Comparison of ENCODE assay signal across 26 mouse cellular contexts in the genomic region with DNA sequence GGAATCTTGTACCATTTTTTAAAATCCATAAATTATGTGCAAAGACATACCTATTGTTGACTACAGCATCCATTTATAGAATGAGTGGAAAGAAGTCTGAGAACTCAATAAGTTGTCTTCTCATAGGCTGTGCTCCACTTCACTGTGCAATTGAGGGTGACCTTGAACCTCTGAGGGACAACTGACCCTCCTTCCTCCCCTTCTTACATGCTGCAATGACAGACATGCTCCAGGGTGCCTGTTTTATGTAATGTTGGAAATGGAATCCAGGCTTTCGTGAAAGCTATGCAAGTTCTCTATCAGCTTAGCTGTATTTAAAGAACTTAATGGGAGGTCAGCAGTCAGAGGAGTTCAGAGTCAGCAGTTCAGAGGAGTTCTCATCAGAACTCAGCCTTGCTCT.
DNase-seq lines count a peak whose midpoint lies in the region; ATAC-seq and TF ChIP-seq lines count a peak whose summit lies in the region.
"Had no signal": no experiment of that assay in that cellular context is flagged by ENCODE, and none has a peak within 500 bp of the region (broad histone marks: within the 10 kb centered on the region; RNA-seq: fewer than 3 reads in every experiment).

No protein-coding gene starts in this region.

- no peak for TF ChIP-seq POLR2A in heart, adult 2 months (IDR thresholded peaks at IDR 0.05; ENCODE audit: insufficient read depth, low read depth, low read length)

- no peaks in the 10 kb centered on the region for H3K27me3 ChIP-seq in heart, embryonic 11.5 days (ENCODE audit: control insufficient read depth, insufficient read depth, low read length)
- no peaks in the 10 kb centered on the region for H3K27me3 ChIP-seq in heart, embryonic 14.5 days (ENCODE audit: control insufficient read depth, insufficient read depth, low read length)
- H3K27me3 ChIP-seq in heart, adult 2 months (ENCODE audit: control insufficient read depth, insufficient read depth, low read length), result no peaks in the 10 kb centered on the region
- H3K27me3 ChIP-seq in heart, postnatal 0 days (ENCODE audit: control insufficient read depth, insufficient read depth, low read length), result no peaks in the 10 kb centered on the region
- H3K27me3 ChIP-seq: CH12.LX; forebrain, embryonic 13.5 days; hindbrain, embryonic 12.5 days; intestine, embryonic 15.5 days; kidney, embryonic 15.5 days; Patski had no signal

- no peak for TF ChIP-seq CTCF in heart, adult 2 months (IDR thresholded peaks at IDR 0.05)
- no peak for TF ChIP-seq CTCF in heart, postnatal 0 days (IDR thresholded peaks at IDR 0.05; ENCODE audit: low read depth)

- no peak overlapping the region for H3K4me3 ChIP-seq in heart, embryonic 11.5 days (ENCODE audit: low read depth, low read length)
- no peak overlapping the region for H3K4me3 ChIP-seq in heart, embryonic 14.5 days (ENCODE audit: control insufficient read depth in 1 of 2, insufficient read depth in 1 of 2, low read depth in 1 of 2, low read length in 2 of 2)
- H3K4me3 ChIP-seq in heart, adult 2 months, result no peak overlapping the region
- H3K4me3 ChIP-seq in heart, postnatal 0 days (ENCODE audit: low read depth, low read length), result no peak overlapping the region
- H3K4me3 ChIP-seq: forebrain, embryonic 10.5 days; forebrain, embryonic 13.5 days; hindbrain, embryonic 12.5 days; intestine, embryonic 15.5 days; kidney, embryonic 15.5 days had no signal

- no peak overlapping the region for H3K9ac ChIP-seq in heart, embryonic 11.5 days (ENCODE audit: low read depth, low read length)
- no peak overlapping the region for H3K9ac ChIP-seq in heart, embryonic 14.5 days (ENCODE audit: low read length)
- H3K9ac ChIP-seq in heart, adult 2 months (ENCODE audit: low read depth, low read length), result no peak overlapping the region
- H3K9ac ChIP-seq in heart, postnatal 0 days (replicated peaks; ENCODE audit: low read depth, low read length), result no peak overlapping the region
- H3K9ac ChIP-seq: forebrain, embryonic 13.5 days; hindbrain, embryonic 12.5 days; intestine, embryonic 15.5 days; kidney, embryonic 15.5 days had no signal

- no peaks in the 10 kb centered on the region for H3K9me3 ChIP-seq in heart, embryonic 11.5 days (replicated peaks; ENCODE audit: control insufficient read depth, low read length)
- no peaks in the 10 kb centered on the region for H3K9me3 ChIP-seq in heart, embryonic 14.5 days (ENCODE audit: control insufficient read depth, low read length)
- no peaks in the 10 kb centered on the region for H3K9me3 ChIP-seq in heart, postnatal 0 days (replicated peaks; ENCODE audit: control insufficient read depth, low read length)
- H3K9me3 ChIP-seq: forebrain, embryonic 10.5 days; forebrain, embryonic 13.5 days; G1E; hindbrain, embryonic 12.5 days; intestine, embryonic 15.5 days; kidney, embryonic 15.5 days had no signal

- no peaks in the 10 kb centered on the region for H3K79me2 ChIP-seq in heart, adult 2 months (replicated peaks; ENCODE audit: control insufficient read depth, insufficient read depth, low read length)

- WGBS in heart, embryonic 11.5 days (ENCODE audit: insufficient replicate concordance), result 14% methylated on average over 1 of the region's 1 CpGs
- 11% methylated on average over 1 of the region's 1 CpGs for WGBS in heart, embryonic 14.5 days
- WGBS in heart, adult 2 months, result 31% methylated on average over 1 of the region's 1 CpGs
- WGBS in heart, postnatal 0 days, result 23% methylated on average over 1 of the region's 1 CpGs

- no peak for TF ChIP-seq EP300 in heart, adult 2 months (IDR thresholded peaks at IDR 0.05; ENCODE audit: insufficient read depth, low read depth, low read length)
- no peak for TF ChIP-seq EP300 in heart, postnatal 0 days (IDR thresholded peaks at IDR 0.05; ENCODE audit: low read depth)

- no peaks in the 10 kb centered on the region for H3K4me1 ChIP-seq in heart, embryonic 11.5 days (ENCODE audit: control insufficient read depth, insufficient read depth, low read length)
- peaks cover 2 to 5% of the 10 kb centered on the region in 2 experiments; a peak in 3 of 4 replicates for H3K4me1 ChIP-seq in heart, embryonic 14.5 days (ENCODE audit: control insufficient read depth in 2 of 2, insufficient read depth in 2 of 2, low read length in 2 of 2)
- H3K4me1 ChIP-seq in heart, adult 2 months (ENCODE audit: control insufficient read depth, insufficient read depth, low read length), result no peaks in the 10 kb centered on the region
- H3K4me1 ChIP-seq in heart, postnatal 0 days (ENCODE audit: control insufficient read depth, insufficient read depth), result no peaks in the 10 kb centered on the region
- H3K4me1 ChIP-seq: forebrain, embryonic 13.5 days; hindbrain, embryonic 12.5 days; intestine, embryonic 15.5 days; kidney, embryonic 15.5 days had no signal

- H3K4me2 ChIP-seq in heart, embryonic 11.5 days, result no peak overlapping the region
- H3K4me2 ChIP-seq in heart, embryonic 14.5 days (ENCODE audit: low read length), result no peak overlapping the region
- H3K4me2 ChIP-seq in heart, postnatal 0 days (ENCODE audit: low read depth, low read length), result no peak overlapping the region
- H3K4me2 ChIP-seq: forebrain, embryonic 13.5 days; hindbrain, embryonic 12.5 days; intestine, embryonic 15.5 days; kidney, embryonic 15.5 days had no signal

- peak; percentile 55; the same call in 1 of the 2 replicates for ATAC-seq in heart, embryonic 11.5 days (replicated peaks; ENCODE audit: insufficient number of reproducible peaks, low FRiP score, low TSS enrichment)
- no peak for ATAC-seq in heart, embryonic 14.5 days (ENCODE audit: insufficient number of reproducible peaks, insufficient read depth, low FRiP score, low read depth)
- ATAC-seq in heart, postnatal 0 days (ENCODE audit: insufficient read depth, low read depth), result peak; percentile 66
- ATAC-seq: forebrain, embryonic 13.5 days; forebrain, embryonic 16.5 days; hindbrain, embryonic 16.5 days; intestine, embryonic 15.5 days; Patski had no signal

- no peak for DNase-seq in heart, adult 8-10 months (ENCODE audit: low spot score)
- DNase-seq in heart, adult 2 months, result no peak
- peak; percentile 20 for DNase-seq in heart, postnatal 0 days (ENCODE audit: low spot score)
- no peak for DNase-seq in heart, adult 9 months (ENCODE audit: low spot score in 2 of 2)
- DNase-seq: adrenal gland, postnatal 10 days; adrenal gland, postnatal 36 days; B cell, adult 2 months; cerebellum, adult 18-20 months; cerebellum, adult 9-10 months; cerebellum, postnatal 14 days; gastrocnemius, postnatal 10 days; gastrocnemius, postnatal 36 days; kidney, adult 11 months; kidney, adult 8-10 months had no signal

- intact Hi-C loops in heart, adult 2 months (cut with DNase I), result no loop called here

- H3K36me3 ChIP-seq in heart, embryonic 11.5 days (ENCODE audit: control insufficient read depth, insufficient read depth, low read length), result no peaks in the 10 kb centered on the region
- H3K36me3 ChIP-seq in heart, embryonic 14.5 days (ENCODE audit: control insufficient read depth, insufficient read depth, low read length), result no peaks in the 10 kb centered on the region
- no peaks in the 10 kb centered on the region for H3K36me3 ChIP-seq in heart, adult 2 months (ENCODE audit: control insufficient read depth, insufficient read depth, low read length)
- no peaks in the 10 kb centered on the region for H3K36me3 ChIP-seq in heart, postnatal 0 days (replicated peaks; ENCODE audit: control insufficient read depth, insufficient read depth, low read length)
- H3K36me3 ChIP-seq: forebrain, embryonic 10.5 days; G1E; hindbrain, embryonic 12.5 days; intestine, embryonic 15.5 days; kidney, embryonic 15.5 days had no signal

- no peak overlapping the region for H3K27ac ChIP-seq in heart, embryonic 11.5 days (ENCODE audit: low read depth, low read length)
- peak overlapping the region; percentile 49 to 59; a peak in 3 of 4 replicates for H3K27ac ChIP-seq in heart, embryonic 14.5 days (replicated peaks in 1 of 2; ENCODE audit: control insufficient read depth in 1 of 2, insufficient read depth in 1 of 2, low read depth in 2 of 2, low read length in 2 of 2)
- H3K27ac ChIP-seq in heart, adult 2 months, result no peak overlapping the region
- no peak overlapping the region; the same call in 1 of the 2 replicates for H3K27ac ChIP-seq in heart, postnatal 0 days (ENCODE audit: low read depth)
- H3K27ac ChIP-seq: forebrain, embryonic 10.5 days; forebrain, embryonic 13.5 days; hindbrain, embryonic 12.5 days; intestine, embryonic 15.5 days; kidney, embryonic 15.5 days had no signal

Comparison
In these comparisons a context has a peak if more than half of its experiments do, and no peak if none do; other contexts are left out.
1. H3K27ac ChIP-seq: peak in heart, embryonic 14.5 days (2 of 2); none in heart, embryonic 11.5 days (single experiment), heart, adult 2 months (single experiment) and heart, postnatal 0 days (single experiment).